Mouse (Mus musculus) neural tube, embryonic 14.5 days (tissue): ENCODE measurements around the gene Foxk2. TPM values are rescaled to one million over a fixed set of nuclear protein-coding genes. Genes with fewer than 3 reads are reported as not detected.
"Not testable (repeated sequence)": the region's sequence is repeated elsewhere in the genome, so short reads cannot be mapped to it uniquely, and the experiment has no call there.

Source experiments
- ATAC-seq: fragments of 200-750 bp; cut with Nextera tagmentation; 2 replicates; pipeline ENCODE4 v1.8.0; 2017; ENCODE audit warnings: low read depth, mild to moderate bottlenecking, moderate TSS enrichment, moderate library complexity
- H3K27ac ChIP-seq: fragments of 300-500 bp; sonication (generic); 2 replicates; pipeline ENCODE4 v1.5.1; 2014; ENCODE audit warnings: low read depth, mild to moderate bottlenecking, control low read depth, low read length, moderate library complexity, mixed read lengths
- H3K27me3 ChIP-seq: fragments of 300-500 bp; sonication (generic); 2 replicates; pipeline ENCODE4 v1.6.1; 2014; ENCODE audit warnings: low read length; ENCODE audit not compliant: control insufficient read depth, insufficient read depth
- H3K36me3 ChIP-seq: fragments of 300-500 bp; sonication (generic); 2 replicates; pipeline ENCODE4 v1.6.1; 2014; ENCODE audit warnings: low read length, mixed read lengths; ENCODE audit not compliant: control insufficient read depth, insufficient read depth
- H3K4me1 ChIP-seq: fragments of 300-500 bp; sonication (generic); 2 replicates; pipeline ENCODE4 v1.6.1; 2014; ENCODE audit warnings: low read length; ENCODE audit not compliant: control insufficient read depth, insufficient read depth
- H3K4me2 ChIP-seq: fragments of 300-500 bp; sonication (generic); 2 replicates; pipeline ENCODE4 v1.6.1; 2014; ENCODE audit warnings: mild to moderate bottlenecking, low read depth, low read length, control low read depth
- H3K4me3 ChIP-seq: fragments of 300-500 bp; sonication (generic); 2 replicates; pipeline ENCODE4 v1.5.1; 2014; ENCODE audit warnings: low read depth, low read length, control low read depth, mixed read lengths
- H3K9ac ChIP-seq: fragments of 300-500 bp; sonication (generic); replicated peaks from 2 replicates; pipeline ENCODE4 v1.6.1; 2014; ENCODE audit warnings: low read depth, mild to moderate bottlenecking, control low read depth, low read length, mixed read lengths
- H3K9me3 ChIP-seq: fragments of 300-500 bp; sonication (generic); 2 replicates; pipeline ENCODE4 v1.6.1; 2016; ENCODE audit warnings: low read length; ENCODE audit not compliant: control insufficient read depth
- WGBS: fragments of 180-500 bp; shearing (Covaris S2); extraction: QIAGEN DNeasy Blood & Tissue Kit; methylation state at CpG from one replicate; pipeline ENCODE4 v1.1.7; 2014; 5-methylcytosine and 5-hydroxymethylcytosine counted together
- polyA plus RNA-seq: library from polyadenylated mRNA; unstranded; fragments of >200 nt; fragmentation: Nextera tagmentation; extraction: Ambion mirVana; gene quantifications from 2 replicates; pipeline ENCODE4 v1.2.1, GENCODE M21; 2014

Gene Foxk2
- polyA plus RNA-seq, 1 experiment from 2014 or later: 15.1 TPM

- H3K36me3 ChIP-seq: peaks cover 35% of the 10 kb centered on the region
- H3K4me3 ChIP-seq: no peak overlapping the region
- no peaks in the 10 kb centered on the region for H3K27me3 ChIP-seq
- H3K9me3 ChIP-seq: no peaks in the 10 kb centered on the region; the same call in 1 of the 2 replicates
- no peak overlapping the region for H3K9ac ChIP-seq
- no peak for ATAC-seq
- H3K4me1 ChIP-seq: no peaks in the 10 kb centered on the region
- 95% methylated on average over 8 of the region's 8 CpGs for WGBS
- no peak overlapping the region for H3K27ac ChIP-seq
- H3K4me2 ChIP-seq: no peak overlapping the region
Measured at GRCm38 (mm10) chr11:121306608-121307007, 46.8 kb downstream of the Foxk2 start.

GRCm38 (mm10) chr11:121307712-121308111 lies 47.9 kb downstream of the Foxk2 start:
- H3K27ac ChIP-seq, H3K4me3 ChIP-seq, H3K27me3 ChIP-seq, H3K4me2 ChIP-seq, ATAC-seq, H3K9ac ChIP-seq, H3K9me3 ChIP-seq, H3K4me1 ChIP-seq: not testable (repeated sequence)
- WGBS: 80% methylated on average over 6 of the region's 6 CpGs
- peaks cover 32% of the 10 kb centered on the region for H3K36me3 ChIP-seq

- H3K4me3 ChIP-seq: no peak overlapping the region
- 70% methylated on average over 1 of the region's 1 CpGs for WGBS
- H3K4me1 ChIP-seq: no peaks in the 10 kb centered on the region
- no peaks in the 10 kb centered on the region for H3K9me3 ChIP-seq
- H3K4me2 ChIP-seq: no peak overlapping the region
- ATAC-seq: no peak
- H3K9ac ChIP-seq: no peak overlapping the region
- no peak overlapping the region for H3K27ac ChIP-seq
- no peaks in the 10 kb centered on the region for H3K27me3 ChIP-seq
- H3K36me3 ChIP-seq: peaks cover 18% of the 10 kb centered on the region
Measured at GRCm38 (mm10) chr11:121326034-121326433, 66.2 kb downstream of the Foxk2 start.

GRCm38 (mm10) chr11:121326681-121327080 lies 66.9 kb downstream of the Foxk2 start:
- Histone ChIP-seq H3K36me3 (peaks cover 18% of the 10 kb centered on the region), H3K4me1 (no peaks in the 10 kb centered on the region), H3K27me3 (no peaks in the 10 kb centered on the region), H3K9me3 (no peaks in the 10 kb centered on the region), H3K4me3 (no peak overlapping the region), H3K9ac (no peak overlapping the region), H3K27ac (no peak overlapping the region), H3K4me2 (no peak overlapping the region)
- 95% methylated on average over 5 of the region's 5 CpGs for WGBS
- ATAC-seq: no peak

- peaks cover 18% of the 10 kb centered on the region for H3K36me3 ChIP-seq
- no peaks in the 10 kb centered on the region for H3K9me3 ChIP-seq
- no peak overlapping the region for H3K4me3 ChIP-seq
- H3K27me3 ChIP-seq: no peaks in the 10 kb centered on the region
- H3K9ac ChIP-seq: no peak overlapping the region
- ATAC-seq: no peak
- H3K4me1 ChIP-seq: no peaks in the 10 kb centered on the region
- 95% methylated on average over 9 of the region's 9 CpGs for WGBS
- H3K4me2 ChIP-seq: no peak overlapping the region
- no peak overlapping the region for H3K27ac ChIP-seq
Measured at GRCm38 (mm10) chr11:121328206-121328605, 68.4 kb downstream of the Foxk2 start.

- ATAC-seq: no peak
- Histone ChIP-seq H3K9ac (no peak overlapping the region), H3K27me3 (no peaks in the 10 kb centered on the region), H3K4me2 (no peak overlapping the region), H3K4me1 (no peaks in the 10 kb centered on the region), H3K4me3 (no peak overlapping the region), H3K27ac (no peak overlapping the region), H3K36me3 (peaks cover 18% of the 10 kb centered on the region), H3K9me3 (no peaks in the 10 kb centered on the region)
Measured at GRCm38 (mm10) chr11:121328619-121329018, 68.8 kb downstream of the Foxk2 start.

GRCm38 (mm10) chr11:121331641-121332040 lies 71.9 kb downstream of the Foxk2 start:
- ATAC-seq: no peak

GRCm38 (mm10) chr11:121339647-121340046 lies 79.9 kb downstream of the Foxk2 start:
- no peak overlapping the region for H3K27ac ChIP-seq
- no peaks in the 10 kb centered on the region for H3K9me3 ChIP-seq
- no peak overlapping the region for H3K4me3 ChIP-seq
- no peaks in the 10 kb centered on the region for H3K4me1 ChIP-seq
- no peak overlapping the region for H3K9ac ChIP-seq
- H3K36me3 ChIP-seq: peaks cover 14% of the 10 kb centered on the region; the same call in 1 of the 2 replicates
- no peak for ATAC-seq
- no peaks in the 10 kb centered on the region for H3K27me3 ChIP-seq
- 85% methylated on average over 1 of the region's 1 CpGs for WGBS
- H3K4me2 ChIP-seq: no peak overlapping the region

More at GRCm38 (mm10) chr11:121331641-121332040, 71.9 kb downstream of the Foxk2 start:
- whole genome bisulfite sequencing: 93% methylated on average over 3 of the region's 3 CpGs
- H3K27ac ChIP-seq: no peak overlapping the region
- H3K36me3 ChIP-seq: peaks cover 32% of the 10 kb centered on the region
- no peaks in the 10 kb centered on the region for H3K9me3 ChIP-seq
- H3K9ac ChIP-seq: no peak overlapping the region
- no peak overlapping the region for H3K4me2 ChIP-seq
- no peak overlapping the region for H3K4me3 ChIP-seq
- H3K27me3 ChIP-seq: no peaks in the 10 kb centered on the region
- H3K4me1 ChIP-seq: no peaks in the 10 kb centered on the region

GRCm38 (mm10) chr11:121340287-121340686 lies 80.5 kb downstream of the Foxk2 start:
- 82% methylated on average over 1 of the region's 1 CpGs for WGBS
- Histone ChIP-seq H3K4me2 (no peak overlapping the region), H3K36me3 (peaks cover 11% of the 10 kb centered on the region; the same call in 1 of the 2 replicates), H3K9me3 (no peaks in the 10 kb centered on the region), H3K27ac (no peak overlapping the region), H3K4me1 (no peaks in the 10 kb centered on the region), H3K9ac (no peak overlapping the region), H3K27me3 (no peaks in the 10 kb centered on the region), H3K4me3 (no peak overlapping the region)
- no peak for ATAC-seq

GRCm38 (mm10) chr11:121342423-121342822 lies 82.6 kb downstream of the Foxk2 start:
- not testable (repeated sequence) for H3K36me3 ChIP-seq, H3K9ac ChIP-seq, ATAC-seq, H3K4me1 ChIP-seq, H3K4me2 ChIP-seq, H3K27ac ChIP-seq, H3K4me3 ChIP-seq, H3K9me3 ChIP-seq, H3K27me3 ChIP-seq
- WGBS: no CpG with 5 or more reads among the region's 1 CpGs
